Mouse (Mus musculus): Measurements from ENCODE around the gene Hoxd11. TPM values are rescaled to one million over a fixed set of nuclear protein-coding genes. Genes with fewer than 3 reads are reported as not detected.
A peak's percentile ranks its signal among the peaks of the same experiment; 100 is the strongest.

Gene Hoxd11
- polyA plus RNA-seq, 1 experiment from 2014 or later: 31.0 TPM

DNA sequence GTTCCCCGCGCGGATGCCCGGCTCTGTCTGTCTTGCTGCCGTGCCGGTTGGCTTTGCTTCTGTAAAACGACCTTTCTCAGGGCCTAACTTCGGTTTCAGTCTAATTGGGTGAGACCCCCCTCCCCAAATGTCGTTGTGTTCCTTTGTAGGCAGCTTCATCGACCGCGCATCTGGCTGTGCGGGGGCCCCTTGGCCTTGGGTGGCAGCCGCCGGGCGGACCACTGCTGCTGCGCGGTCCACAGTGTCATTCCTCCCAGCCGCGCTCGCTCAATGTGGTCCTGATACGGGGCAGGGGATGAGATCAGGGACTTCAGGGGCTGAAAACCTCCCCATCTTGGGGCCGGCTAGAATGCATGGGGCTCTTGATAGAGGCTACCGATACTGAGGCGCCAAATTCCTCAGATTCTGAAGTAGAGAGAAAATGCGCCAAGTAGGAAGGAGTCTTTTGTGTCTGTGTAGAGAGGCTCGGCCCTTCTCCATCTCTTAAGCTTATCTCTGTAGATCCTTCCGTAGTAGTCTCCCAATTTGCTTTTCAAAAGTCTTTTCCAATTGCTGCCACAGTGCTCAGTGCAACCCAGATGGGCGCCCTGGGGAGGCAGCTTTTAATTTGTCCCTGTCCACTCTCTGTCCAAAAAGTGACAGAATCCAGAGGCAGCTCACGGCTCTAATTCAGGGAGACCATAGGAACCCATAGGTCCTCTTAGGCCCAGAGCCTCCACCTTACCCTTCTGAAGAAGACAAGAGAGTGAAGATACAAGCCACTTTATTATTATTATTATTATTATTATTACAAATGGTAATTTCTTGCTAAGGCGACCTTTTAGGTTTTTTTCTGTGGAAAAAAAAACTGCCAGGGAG is 8.6 kb downstream of the Hoxd11 start:
- H3K9me3 ChIP-seq (replicated peaks): no peaks in the 10 kb centered on the region
- peak overlapping the region; percentile 99 for H3K27ac ChIP-seq
- peaks cover 32% of the 10 kb centered on the region for H3K36me3 ChIP-seq
- under 1% methylated on average over 31 of the region's 31 CpGs for WGBS
- H3K4me3 ChIP-seq: peak overlapping the region; percentile 80
- H3K27me3 ChIP-seq (ENCODE audit: low read depth, poor library complexity, severe bottlenecking): peaks cover 63% of the 10 kb centered on the region
- peaks cover 51% of the 10 kb centered on the region for H3K4me1 ChIP-seq
- peak; percentile 69 for DNase-seq (ENCODE audit: low spot score)

- H3K27me3 ChIP-seq (ENCODE audit: low read depth, poor library complexity, severe bottlenecking): peaks cover 64% of the 10 kb centered on the region
- H3K9me3 ChIP-seq (replicated peaks): no peaks in the 10 kb centered on the region
- peak overlapping the region; percentile 99 for H3K27ac ChIP-seq
- 3% methylated on average over 12 of the region's 12 CpGs for WGBS
- H3K4me1 ChIP-seq: peaks cover 44% of the 10 kb centered on the region
- DNase-seq (ENCODE audit: low spot score): peak; percentile 61
- H3K36me3 ChIP-seq: peaks cover 34% of the 10 kb centered on the region
- H3K4me3 ChIP-seq: peak overlapping the region; percentile 80
Observed at GRCm38 (mm10) chr2:74688795-74689573, 9.6 kb downstream of the Hoxd11 start.

GRCm38 (mm10) chr2:74689574-74690337 is 10.4 kb downstream of the Hoxd11 start:
- peaks cover 61% of the 10 kb centered on the region for H3K27me3 ChIP-seq (ENCODE audit: low read depth, poor library complexity, severe bottlenecking)
- H3K27ac ChIP-seq: peak overlapping the region; percentile 99
- H3K4me3 ChIP-seq: peak overlapping the region; percentile 80
- peaks cover 44% of the 10 kb centered on the region for H3K4me1 ChIP-seq
- no peaks in the 10 kb centered on the region for H3K9me3 ChIP-seq (replicated peaks)
- peaks cover 29% of the 10 kb centered on the region for H3K36me3 ChIP-seq
- WGBS: under 1% methylated on average over 24 of the region's 24 CpGs
- DNase-seq (ENCODE audit: low spot score): peak; percentile 77

DNA sequence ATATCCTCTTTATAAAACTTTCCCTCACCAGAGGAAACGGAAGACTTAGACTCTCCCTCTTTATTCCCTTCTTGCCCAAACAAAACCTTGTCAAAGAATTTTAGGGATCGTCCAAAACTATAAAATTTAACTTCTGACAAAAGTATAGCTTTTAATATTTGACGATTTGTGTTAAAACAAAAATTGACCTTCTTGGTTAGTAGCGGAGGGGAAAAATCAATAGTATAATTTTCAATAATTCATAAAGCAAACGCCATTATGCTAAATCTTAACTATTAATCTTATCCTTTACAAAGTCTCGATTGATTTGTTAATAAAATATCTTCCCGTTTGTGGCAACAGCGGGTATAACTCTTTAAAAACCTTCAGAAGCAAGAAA is 11.0 kb downstream of the Hoxd11 start:
- Histone ChIP-seq H3K36me3 (peaks cover 34% of the 10 kb centered on the region), H3K4me1 (peaks cover 50% of the 10 kb centered on the region), H3K27me3 (ENCODE audit: low read depth, poor library complexity, severe bottlenecking) (peaks cover 61% of the 10 kb centered on the region), H3K9me3 (replicated peaks) (no peaks in the 10 kb centered on the region), H3K27ac (peak overlapping the region; percentile 99), H3K4me3 (peak overlapping the region; percentile 80)
- 7% methylated on average over 8 of the region's 8 CpGs for WGBS
- no peak for DNase-seq (ENCODE audit: low spot score)

DNA sequence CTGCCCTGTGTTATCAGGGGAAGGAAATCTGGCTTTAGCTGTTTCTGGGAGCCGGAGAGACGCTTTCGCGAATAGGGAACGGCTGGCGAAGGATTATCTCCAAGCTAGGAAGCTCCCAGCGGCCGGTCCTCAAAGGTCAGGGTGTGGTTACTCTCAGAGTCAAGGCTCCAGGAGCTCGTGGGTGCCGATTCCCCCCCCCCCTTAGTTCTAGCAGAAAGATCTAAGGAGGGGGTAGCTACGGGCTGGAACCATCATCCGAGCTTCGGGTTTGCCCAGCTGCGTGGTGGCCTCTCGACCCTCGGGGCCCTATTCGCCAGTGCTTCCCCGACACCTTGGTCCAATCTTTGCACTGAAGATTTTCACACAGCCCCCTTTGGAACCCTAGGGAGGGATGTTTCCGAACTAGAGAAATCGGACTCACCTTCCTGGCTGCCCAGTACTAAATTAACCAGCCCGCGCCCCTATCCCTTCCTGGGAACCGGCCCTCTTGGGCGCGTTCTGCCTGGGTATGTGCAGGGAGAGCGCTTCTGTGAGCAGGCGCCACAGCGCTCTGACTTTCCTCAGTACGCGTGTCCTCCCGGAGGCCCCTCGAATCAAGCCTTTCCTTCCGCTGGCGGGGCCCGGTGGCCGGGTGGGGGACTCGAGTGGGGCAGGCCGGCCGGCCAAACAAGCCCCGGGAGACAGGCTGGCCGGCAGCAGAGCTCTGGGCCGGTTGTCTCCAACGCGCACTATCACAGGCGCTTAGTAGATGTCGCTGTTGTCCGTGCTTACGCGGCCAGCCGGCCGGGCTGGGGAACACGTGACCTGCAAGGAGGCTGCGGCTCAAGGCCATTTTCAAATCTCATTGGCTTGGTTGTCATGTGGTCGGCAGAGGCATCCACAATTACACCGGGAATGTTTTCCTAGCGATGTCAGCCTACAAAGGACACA is 11.9 kb downstream of the Hoxd11 start, which contains the start of gene Hoxd10:
Gene Hoxd10, plus strand, starts transcription at position 903 of the 930 bp plus-strand sequence.
- Histone ChIP-seq H3K27ac (peak within 1 kb of the TSS; percentile 99), H3K27me3 (ENCODE audit: low read depth, poor library complexity, severe bottlenecking) (peaks cover 66% of the 10 kb centered on the region), H3K4me1 (peaks cover 59% of the 10 kb centered on the region), H3K9me3 (replicated peaks) (no peaks in the 10 kb centered on the region), H3K36me3 (peaks cover 34% of the 10 kb centered on the region), H3K4me3 (peak within 1 kb of the TSS; percentile 80)
- 1% methylated on average over 56 of the region's 56 CpGs for WGBS
- peak; percentile 90 for DNase-seq (ENCODE audit: low spot score)

DNA sequence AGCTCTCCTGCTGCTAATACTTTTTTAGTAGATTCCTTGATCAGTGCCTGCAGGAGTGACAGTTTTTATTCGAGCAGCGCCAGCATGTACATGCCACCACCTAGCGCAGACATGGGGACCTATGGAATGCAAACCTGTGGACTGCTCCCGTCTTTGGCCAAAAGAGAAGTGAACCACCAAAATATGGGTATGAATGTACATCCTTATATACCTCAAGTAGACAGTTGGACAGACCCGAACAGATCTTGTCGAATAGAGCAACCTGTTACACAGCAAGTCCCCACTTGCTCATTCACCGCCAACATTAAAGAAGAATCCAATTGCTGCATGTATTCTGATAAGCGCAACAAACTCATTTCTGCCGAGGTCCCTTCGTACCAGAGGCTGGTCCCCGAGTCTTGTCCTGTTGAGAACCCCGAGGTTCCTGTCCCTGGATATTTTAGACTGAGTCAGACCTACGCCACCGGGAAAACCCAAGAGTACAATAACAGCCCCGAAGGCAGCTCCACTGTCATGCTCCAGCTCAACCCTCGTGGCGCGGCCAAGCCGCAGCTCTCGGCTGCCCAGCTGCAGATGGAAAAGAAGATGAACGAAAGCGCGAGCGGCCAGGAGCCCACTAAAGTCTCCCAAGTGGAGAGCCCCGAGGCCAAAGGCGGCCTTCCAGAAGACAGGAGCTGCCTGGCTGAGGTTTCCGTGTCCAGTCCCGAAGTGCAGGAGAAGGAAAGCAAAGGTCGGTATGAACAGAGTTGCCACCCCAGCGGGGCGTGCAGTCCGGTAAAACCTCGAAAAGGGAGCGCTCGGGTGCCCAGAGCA is 12.8 kb downstream of the Hoxd11 start:
- H3K9me3 ChIP-seq (replicated peaks): no peaks in the 10 kb centered on the region
- peaks cover 63% of the 10 kb centered on the region for H3K4me1 ChIP-seq
- no peak for DNase-seq (ENCODE audit: low spot score)
- H3K4me3 ChIP-seq: peak overlapping the region; percentile 80
- H3K27ac ChIP-seq: peak overlapping the region; percentile 99
- 3% methylated on average over 35 of the region's 35 CpGs for WGBS
- H3K36me3 ChIP-seq: peaks cover 31% of the 10 kb centered on the region
- peaks cover 70% of the 10 kb centered on the region for H3K27me3 ChIP-seq (ENCODE audit: low read depth, poor library complexity, severe bottlenecking)

DNA sequence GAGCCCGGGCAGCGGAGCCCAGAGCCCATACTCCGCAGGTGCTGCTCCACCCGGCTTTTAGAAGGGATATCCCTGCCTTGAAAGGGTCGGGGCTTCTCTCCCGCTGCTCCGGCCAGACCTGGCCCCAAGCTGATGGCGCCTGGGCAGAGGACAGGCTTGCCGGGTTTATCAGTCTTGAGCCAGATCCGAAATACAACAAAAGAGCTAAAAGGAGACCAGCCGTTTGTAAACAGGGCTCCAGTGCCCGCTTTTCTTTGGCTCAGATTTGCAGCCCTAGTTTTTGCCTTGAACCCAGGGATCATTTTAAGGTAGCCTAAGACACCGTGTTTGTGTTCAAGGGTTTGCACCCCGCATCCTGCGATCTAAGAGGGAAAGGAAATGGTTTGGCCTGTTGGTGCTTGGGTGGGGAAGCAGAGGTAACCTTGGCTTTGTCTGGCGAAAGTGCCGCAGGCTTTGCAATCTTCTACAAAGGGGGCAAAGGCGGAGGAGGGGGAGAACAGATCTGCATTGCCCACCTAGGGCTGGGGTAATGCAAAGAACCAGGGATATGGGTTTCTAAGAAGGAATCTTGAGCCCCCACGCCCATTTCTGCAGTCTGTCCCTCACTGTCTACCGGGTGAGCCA is 13.6 kb downstream of the Hoxd11 start:
- DNase-seq (ENCODE audit: low spot score): no peak
- Histone ChIP-seq H3K9me3 (replicated peaks) (no peaks in the 10 kb centered on the region), H3K36me3 (peaks cover 24% of the 10 kb centered on the region), H3K27me3 (ENCODE audit: low read depth, poor library complexity, severe bottlenecking) (peaks cover 68% of the 10 kb centered on the region), H3K4me1 (peaks cover 60% of the 10 kb centered on the region), H3K27ac (peak overlapping the region; percentile 99), H3K4me3 (peak overlapping the region; percentile 80)
- under 1% methylated on average over 20 of the region's 20 CpGs for WGBS

- Histone ChIP-seq H3K4me3 (peak overlapping the region; percentile 80), H3K36me3 (peaks cover 24% of the 10 kb centered on the region), H3K9me3 (replicated peaks) (no peaks in the 10 kb centered on the region), H3K27ac (peak overlapping the region; percentile 99), H3K4me1 (peaks cover 62% of the 10 kb centered on the region), H3K27me3 (ENCODE audit: low read depth, poor library complexity, severe bottlenecking) (peaks cover 65% of the 10 kb centered on the region)
- WGBS: 3% methylated on average over 4 of the region's 4 CpGs
- DNase-seq (ENCODE audit: low spot score): peak; percentile 52
Observed at GRCm38 (mm10) chr2:74693432-74693827, 14.1 kb downstream of the Hoxd11 start.

- 2% methylated on average over 16 of the region's 16 CpGs for WGBS
- peak overlapping the region; percentile 80 for H3K4me3 ChIP-seq
- H3K4me1 ChIP-seq: peaks cover 60% of the 10 kb centered on the region
- DNase-seq (ENCODE audit: low spot score): peak; percentile 77
- peak overlapping the region; percentile 99 for H3K27ac ChIP-seq
- peaks cover 62% of the 10 kb centered on the region for H3K27me3 ChIP-seq (ENCODE audit: low read depth, poor library complexity, severe bottlenecking)
- H3K9me3 ChIP-seq (replicated peaks): no peaks in the 10 kb centered on the region
- H3K36me3 ChIP-seq: peaks cover 24% of the 10 kb centered on the region
Observed at GRCm38 (mm10) chr2:74694066-74694465, 14.7 kb downstream of the Hoxd11 start.

DNA sequence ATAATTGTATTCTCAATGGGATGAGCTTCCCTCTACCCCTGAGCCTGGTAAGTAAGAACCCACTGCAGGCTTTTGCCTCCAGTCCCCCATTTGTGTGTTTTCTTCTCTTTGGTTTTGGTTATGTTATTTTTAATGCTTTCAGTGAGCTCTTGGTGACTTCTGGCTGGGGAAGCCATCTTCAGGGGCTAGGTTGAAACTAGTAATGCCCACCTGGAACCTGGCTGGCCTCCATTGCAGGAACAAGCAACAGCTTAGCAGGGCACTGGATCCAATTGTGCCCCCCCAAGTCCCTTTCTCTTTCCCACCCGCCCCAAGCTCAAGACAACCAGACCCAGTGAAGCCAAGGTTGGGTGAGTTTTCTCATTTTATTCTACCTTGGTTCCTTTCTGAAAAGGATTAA is 16.0 kb downstream of the Hoxd11 start:
- peaks cover 68% of the 10 kb centered on the region for H3K4me1 ChIP-seq
- peaks cover 24% of the 10 kb centered on the region for H3K36me3 ChIP-seq
- H3K27me3 ChIP-seq (ENCODE audit: low read depth, poor library complexity, severe bottlenecking): peaks cover 69% of the 10 kb centered on the region
- DNase-seq (ENCODE audit: low spot score): peak; percentile 48
- WGBS: 13% methylated on average over 1 of the region's 1 CpGs
- H3K9me3 ChIP-seq (replicated peaks): no peaks in the 10 kb centered on the region
- H3K4me3 ChIP-seq: peak overlapping the region; percentile 80
- H3K27ac ChIP-seq: peak overlapping the region; percentile 99

Data from limb, embryonic 10.5 days (tissue).